Mouse (Mus musculus) bone marrow, adult 2 months (tissue): ENCODE results near the gene Pabpn1.

Source experiments
- CTCF ChIP-seq: fragments of 200-500 bp; IDR thresholded peaks from 2 replicates; pipeline ENCODE4 v1.5.1; 2011; ENCODE audit warnings: low read length, control low read depth; ENCODE audit not compliant: control insufficient read depth, insufficient read depth
- POLR2A ChIP-seq: fragments of 200-500 bp; IDR thresholded peaks from 2 replicates; pipeline ENCODE4 v1.6.1; 2011; ENCODE audit warnings: low read depth, mild to moderate bottlenecking, control low read depth, low read length, borderline replicate concordance; ENCODE audit not compliant: control insufficient read depth

GRCm38 (mm10) chr14:54897445-54897844, 5.1 kb downstream of the Pabpn1 start:
- no peak for TF ChIP-seq CTCF
- no peak for TF ChIP-seq POLR2A
